Mouse (Mus musculus) lung, adult 2 months (tissue): ENCODE measurements at regions not wholly inside any gene's neighbourhood (a gene's known extent, or its start where the extent isn't known, plus 50 kb on each side); places are given as distances from the start of the nearest gene placed in this dataset.

Source experiments
- DNase-seq: peaks from one replicate; pipeline ENCODE4 v3.0.0; 2022
- H3K4me1 ChIP-seq: fragments of 200-500 bp; 2 replicates; pipeline ENCODE4 v1.6.1; 2011; ENCODE audit warnings: low read length; ENCODE audit not compliant: control insufficient read depth, insufficient read depth
- H3K4me3 ChIP-seq: fragments of 200-500 bp; replicated peaks from 2 replicates; pipeline ENCODE3; 2011; ENCODE audit warnings: low read depth, mild to moderate bottlenecking, control low read depth, low read length; ENCODE audit errors: extremely low read depth
- CTCF ChIP-seq: fragments of 200-500 bp; IDR thresholded peaks from 2 replicates; pipeline ENCODE4 v1.5.1; 2011; ENCODE audit warnings: mild to moderate bottlenecking, low read length, control low read depth; ENCODE audit not compliant: insufficient read depth
- POLR2A ChIP-seq: fragments of 200-500 bp; IDR thresholded peaks from 2 replicates; pipeline ENCODE4 v1.6.1; 2011; ENCODE audit warnings: low read depth, mild to moderate bottlenecking, control low read depth, low read length, borderline replicate concordance; ENCODE audit errors: extremely low read depth
- WGBS: fragments of 180-500 bp; shearing (Covaris S2); methylation state at CpG from one replicate; pipeline ENCODE4 v1.1.7; 2018; 5-methylcytosine and 5-hydroxymethylcytosine counted together

DNA sequence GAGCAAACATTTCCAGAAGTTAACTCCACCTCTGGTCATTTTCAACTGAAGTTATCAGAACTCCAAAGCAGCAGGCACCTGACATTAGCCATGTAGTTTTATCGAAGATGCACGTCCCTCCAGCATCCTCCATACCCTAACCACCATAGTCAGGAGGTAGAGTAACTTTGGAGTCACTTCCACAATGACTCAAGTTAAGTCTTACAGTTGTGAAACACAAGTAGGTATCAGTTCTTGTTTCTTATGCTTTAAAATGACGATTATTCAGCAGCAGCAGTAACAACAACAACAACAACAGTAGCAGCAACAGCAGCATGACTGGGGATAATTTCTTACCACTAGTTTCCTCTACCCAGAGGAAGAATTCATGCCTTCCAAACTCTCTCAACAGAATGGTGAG lies 51.3 kb upstream of the Tank start:
- no peak overlapping the region for H3K4me3 ChIP-seq
- WGBS: 88% methylated on average over 3 of the region's 3 CpGs
- DNase-seq: no peak
- peaks cover 2% of the 10 kb centered on the region; the same call in 1 of the 2 replicates for H3K4me1 ChIP-seq
- TF ChIP-seq POLR2A: no peak
- TF ChIP-seq CTCF: no peak

DNA sequence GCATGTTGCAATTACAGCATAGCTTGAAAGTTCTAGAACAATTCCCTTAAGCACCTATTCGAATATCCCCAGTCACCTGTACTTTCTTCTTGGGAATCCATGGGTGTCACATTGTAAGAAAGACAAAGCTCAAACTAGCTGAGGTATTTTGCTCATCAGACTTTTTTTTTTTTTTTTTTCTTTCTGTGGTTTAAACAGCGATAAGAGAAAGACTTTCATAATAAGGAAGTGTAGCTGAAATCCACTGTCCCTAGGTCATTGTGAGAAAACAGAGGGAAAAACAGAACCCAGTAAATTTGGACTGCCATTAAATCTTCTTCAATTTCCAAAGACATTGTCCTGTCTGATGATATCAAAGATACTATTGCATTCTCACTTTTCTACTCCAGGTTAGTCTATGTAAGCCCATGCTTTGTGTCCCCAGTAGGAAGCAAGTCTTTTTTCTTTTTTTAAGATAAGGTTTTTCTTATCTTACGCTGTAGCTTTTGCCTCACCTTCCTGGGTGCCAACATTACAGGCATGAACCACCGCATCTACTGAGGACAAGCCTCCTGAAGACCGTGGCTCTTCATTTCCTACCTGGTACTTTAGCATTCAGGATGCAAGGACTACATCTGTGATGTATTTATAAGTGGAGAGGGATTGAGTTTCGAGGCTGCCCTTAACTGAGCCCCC lies 54.2 kb upstream of the Tank start:
- no peak overlapping the region for H3K4me3 ChIP-seq
- no peak for DNase-seq
- 80% methylated on average over 6 of the region's 6 CpGs for WGBS
- no peak for TF ChIP-seq POLR2A
- no peak for TF ChIP-seq CTCF
- H3K4me1 ChIP-seq: peaks cover 2% of the 10 kb centered on the region; the same call in 1 of the 2 replicates

DNA sequence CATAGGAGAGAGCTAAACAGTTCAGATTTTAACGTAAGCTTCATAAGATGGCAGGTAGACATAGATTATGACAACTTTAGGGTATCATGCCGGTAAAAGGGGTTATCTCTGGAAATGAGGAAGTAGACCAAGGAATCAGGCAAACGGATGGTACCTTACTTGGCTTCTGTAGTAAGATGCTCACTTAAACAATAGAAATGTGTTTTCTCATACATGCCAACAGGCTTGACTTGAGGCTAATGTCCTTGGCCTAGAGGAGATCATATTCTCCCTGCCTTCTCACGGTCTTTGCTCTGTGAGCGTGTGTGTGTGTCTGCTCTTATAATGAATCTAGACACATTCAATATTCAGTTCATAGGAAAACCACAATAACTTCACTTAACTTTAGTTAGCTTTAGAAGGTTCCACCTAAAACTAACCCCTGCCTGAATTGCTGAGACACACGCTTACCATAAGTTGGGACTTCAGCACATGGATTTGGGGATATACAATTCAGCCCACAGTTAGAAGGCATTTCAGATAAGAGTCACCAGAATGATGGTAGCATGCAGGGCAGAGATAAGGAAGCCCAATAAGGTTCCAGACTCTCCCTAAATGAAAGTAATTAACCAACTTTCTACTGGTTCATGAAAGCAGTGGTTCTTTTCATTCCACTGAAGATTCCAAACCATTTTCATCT lies 63.8 kb upstream of the Tank start:
- Histone ChIP-seq H3K4me1 (no peaks in the 10 kb centered on the region), H3K4me3 (no peak overlapping the region)
- TF ChIP-seq POLR2A (no peak), CTCF (no peak)
- no peak for DNase-seq
- WGBS: 91% methylated on average over 6 of the region's 6 CpGs

DNA sequence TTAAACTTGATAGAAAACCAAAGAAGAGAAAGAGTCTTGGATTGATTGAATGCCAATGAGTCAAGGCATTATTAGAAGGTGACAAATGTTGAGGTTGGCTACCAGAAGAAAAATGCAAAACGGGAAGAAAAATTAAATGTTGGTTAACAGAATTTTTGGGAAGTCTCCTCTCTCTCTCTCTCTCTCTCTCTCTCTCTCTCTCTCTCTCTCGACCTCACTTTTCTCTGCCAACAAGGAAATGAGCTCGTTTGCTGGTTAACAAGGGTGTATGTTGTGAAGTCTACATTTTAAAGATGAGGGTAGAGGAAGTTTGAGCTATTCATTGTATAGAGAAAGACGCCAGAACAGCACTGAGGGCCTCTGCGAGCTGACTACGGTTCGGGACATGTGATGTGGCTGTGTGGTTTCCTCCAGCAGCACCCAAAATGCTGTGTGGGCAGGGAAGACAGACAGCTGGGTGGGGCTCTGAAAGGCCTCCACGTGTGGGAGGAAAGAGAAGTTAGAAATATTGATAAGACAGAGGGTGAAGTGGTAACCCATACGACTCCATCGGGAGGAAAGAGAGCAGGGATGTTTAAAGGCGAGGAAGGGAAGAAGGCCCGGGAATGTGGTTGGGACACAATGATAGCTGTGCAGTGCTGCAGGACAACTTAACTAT lies 64.5 kb upstream of the Tank start:
- Histone ChIP-seq H3K4me3 (no peak overlapping the region), H3K4me1 (no peaks in the 10 kb centered on the region)
- no peak for TF ChIP-seq POLR2A
- no peak for TF ChIP-seq CTCF
- no peak for DNase-seq
- WGBS: 62% methylated on average over 12 of the region's 12 CpGs

DNA sequence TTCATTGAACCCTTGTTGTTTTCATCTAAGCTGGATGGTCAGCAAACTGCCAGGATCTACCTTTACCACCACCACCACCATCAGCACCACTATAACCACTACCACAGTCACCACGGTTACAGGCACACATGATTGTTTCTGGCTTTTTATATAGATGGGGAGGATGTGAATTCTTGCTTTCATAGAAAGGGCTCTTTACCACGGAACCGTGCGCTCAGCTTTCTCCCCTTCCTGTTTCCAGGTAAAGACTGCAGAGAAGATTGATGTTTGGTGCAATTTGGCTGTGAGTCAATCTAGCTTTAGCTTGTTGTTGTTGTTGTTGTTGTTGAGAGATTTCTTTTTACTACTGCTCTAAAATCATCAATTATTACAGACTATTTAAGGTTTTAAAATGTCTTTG lies 74.8 kb upstream of the Tank start:
- 74% methylated on average over 4 of the region's 4 CpGs for WGBS
- Histone ChIP-seq H3K4me1 (no peaks in the 10 kb centered on the region), H3K4me3 (no peak overlapping the region)
- no peak for DNase-seq
- no peak for TF ChIP-seq POLR2A
- no peak for TF ChIP-seq CTCF

DNA sequence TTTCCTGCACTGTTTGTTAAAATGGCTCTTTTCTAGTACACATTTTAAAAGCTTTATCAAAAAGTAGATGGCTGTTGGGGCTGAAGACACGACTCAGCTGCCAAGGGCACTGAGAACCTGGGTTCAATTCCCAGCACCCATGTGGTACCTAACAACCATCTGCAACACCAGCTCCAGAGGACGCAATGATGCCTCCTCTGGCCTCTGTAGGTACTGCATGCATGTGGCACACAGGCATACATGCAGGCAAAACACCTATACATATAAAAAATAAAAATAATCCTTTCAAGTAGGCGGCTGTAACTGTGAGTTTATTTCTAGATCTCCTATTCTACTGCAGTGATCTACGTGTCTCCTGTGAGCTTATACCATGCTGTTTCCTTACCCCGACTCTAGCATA lies 76.5 kb upstream of the Tank start:
- 90% methylated on average over 5 of the region's 5 CpGs for WGBS
- TF ChIP-seq POLR2A: no peak
- 0 out of 2 replicates have a peak, but pooled peaks have one; percentile 5 for TF ChIP-seq CTCF

DNA sequence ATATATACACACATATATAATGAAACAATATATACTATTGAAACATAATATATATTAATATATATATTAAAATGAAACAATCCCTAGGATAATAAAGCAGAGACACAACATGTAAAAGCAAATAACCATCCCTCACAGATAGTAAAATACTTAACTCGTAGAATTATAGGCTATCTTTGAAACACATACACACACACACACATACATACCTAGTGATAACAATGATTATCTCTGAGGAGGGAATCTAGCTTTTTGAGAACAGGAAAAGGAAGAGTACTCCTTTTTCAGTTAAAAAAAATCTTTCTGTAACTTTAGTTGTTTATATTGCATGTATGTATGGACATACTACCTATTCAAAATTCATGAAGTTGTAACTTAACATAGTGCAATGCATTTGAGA lies 79.1 kb upstream of the Tank start:
- no peaks in the 10 kb centered on the region for H3K4me1 ChIP-seq
- no peak overlapping the region for H3K4me3 ChIP-seq
- DNase-seq: no peak
- 66% methylated on average over 1 of the region's 1 CpGs for WGBS
- no peak for TF ChIP-seq POLR2A
- no peak for TF ChIP-seq CTCF

More for the DNA sequence above, 76.5 kb upstream of the Tank start:
- no peak overlapping the region for H3K4me3 ChIP-seq
- DNase-seq: no peak
- no peaks in the 10 kb centered on the region for H3K4me1 ChIP-seq

DNA sequence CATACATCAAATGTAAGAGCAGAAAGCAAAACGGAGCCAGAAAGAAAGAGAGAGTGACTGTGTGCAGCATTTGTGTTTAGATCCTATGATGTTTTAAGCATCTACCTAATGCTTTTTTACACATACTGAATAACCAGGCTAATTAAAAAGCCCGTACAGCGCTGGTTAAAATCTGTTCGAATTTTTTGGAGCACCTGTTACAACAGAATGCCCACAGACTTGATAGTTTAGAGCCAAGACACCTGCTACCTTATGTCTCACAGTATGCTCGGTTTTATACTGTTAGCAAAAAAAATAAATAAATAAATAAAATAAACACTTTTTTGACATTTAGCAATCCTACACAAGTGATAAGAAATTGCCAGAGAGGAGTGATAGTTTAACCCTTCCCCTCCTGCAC lies 80.5 kb upstream of the Tank start:
- Histone ChIP-seq H3K4me1 (no peaks in the 10 kb centered on the region; the same call in 1 of the 2 replicates), H3K4me3 (no peak overlapping the region)
- DNase-seq: no peak
- no peak for TF ChIP-seq CTCF
- 50% methylated on average over 5 of the region's 5 CpGs for WGBS

DNA sequence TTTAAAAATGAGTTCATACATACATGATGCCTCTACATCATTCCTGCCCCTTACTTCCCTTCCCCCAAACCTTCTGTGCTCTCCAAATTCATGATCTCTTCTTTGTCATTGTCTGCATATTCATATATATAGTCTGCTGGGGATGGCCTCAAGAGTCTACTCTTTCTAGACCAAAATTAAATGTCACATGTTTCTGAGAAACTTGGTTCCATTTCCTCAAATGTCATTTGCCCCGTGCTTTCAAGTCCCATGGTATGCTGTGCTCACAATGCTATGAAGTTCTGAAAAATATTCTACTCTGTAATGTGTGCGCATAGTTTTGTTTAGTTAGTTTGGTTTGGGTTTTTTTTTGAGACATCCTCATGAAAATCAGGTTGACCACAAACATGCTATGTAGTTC lies 81.4 kb upstream of the Tank start:
- Histone ChIP-seq H3K4me3 (no peak overlapping the region), H3K4me1 (no peaks in the 10 kb centered on the region; the same call in 1 of the 2 replicates)
- TF ChIP-seq CTCF: no peak
- no peak for TF ChIP-seq POLR2A
- DNase-seq: no peak
- WGBS: 79% methylated on average over 2 of the region's 2 CpGs

DNA sequence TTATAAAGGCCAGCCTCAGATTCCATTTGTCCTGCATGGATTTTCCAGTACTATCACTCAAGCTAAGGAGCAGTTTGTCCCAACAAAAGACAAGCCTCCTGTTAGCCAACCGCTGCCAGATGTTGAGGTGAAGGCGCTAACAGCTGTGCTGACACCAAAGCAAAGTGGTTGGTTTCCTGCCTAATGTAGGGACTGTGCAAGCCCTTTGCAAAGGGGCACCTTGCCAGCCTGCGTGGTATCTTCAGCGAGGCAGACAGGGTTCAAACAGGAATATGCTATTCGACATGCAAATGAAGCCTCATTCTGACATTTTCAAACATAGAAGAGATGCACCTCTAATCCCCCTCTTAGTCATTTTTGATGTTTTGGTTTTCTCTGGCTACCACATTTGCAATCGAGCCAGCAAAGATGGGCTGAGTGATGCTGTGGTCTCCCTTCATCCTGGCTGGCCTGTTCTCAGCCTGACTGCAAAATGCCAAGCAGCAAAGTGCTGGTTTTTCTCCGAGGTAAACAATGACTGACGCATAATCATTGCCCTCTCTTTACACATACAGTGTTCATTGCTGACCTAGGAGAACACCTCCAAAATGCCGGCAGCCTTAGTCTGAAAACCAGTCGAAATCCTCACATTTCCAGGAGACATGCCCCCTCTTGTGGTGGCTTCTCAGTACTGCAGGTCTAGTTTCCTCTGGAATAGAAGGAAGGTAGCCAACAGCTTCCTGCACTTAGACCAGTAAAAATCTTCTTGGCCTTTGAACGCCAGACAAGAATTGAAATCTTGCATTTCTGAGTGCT lies 84.3 kb upstream of the Tank start:
- DNase-seq: peak; percentile 71
- no peak overlapping the region for H3K4me3 ChIP-seq
- peak; percentile 54 for TF ChIP-seq CTCF
- TF ChIP-seq POLR2A: no peak
- no peaks in the 10 kb centered on the region; the same call in 1 of the 2 replicates for H3K4me1 ChIP-seq
- 36% methylated on average over 11 of the region's 11 CpGs for WGBS
